Mouse (Mus musculus) kidney, adult 2 months (tissue): ENCODE measurements at regions not wholly inside any gene's neighbourhood (a gene's known extent, or its start where the extent isn't known, plus 50 kb on each side); places are given as distances from the start of the nearest gene placed in this dataset.

ENCODE experiments used
- DNase-seq: peaks from one replicate; pipeline ENCODE4 v3.0.0; 2021
- H3K27ac ChIP-seq: fragments of 200-500 bp; 2 replicates; pipeline ENCODE4 v1.5.1; 2012; ENCODE audit warnings: low read depth, low read length, control low read depth, inconsistent platforms; ENCODE audit not compliant: insufficient read depth
- H3K27me3 ChIP-seq: fragments of 200-500 bp; replicated peaks from 2 replicates; pipeline ENCODE4 v1.6.1; 2012; ENCODE audit warnings: mild to moderate bottlenecking, moderate library complexity, low read length, inconsistent platforms; ENCODE audit not compliant: control insufficient read depth, insufficient read depth
- H3K36me3 ChIP-seq: fragments of 200-500 bp; 2 replicates; pipeline ENCODE4 v1.6.1; 2012; ENCODE audit warnings: mild to moderate bottlenecking, moderate library complexity, low read length, inconsistent platforms; ENCODE audit not compliant: control insufficient read depth, insufficient read depth
- H3K4me1 ChIP-seq: fragments of 200-500 bp; 2 replicates; pipeline ENCODE4 v1.6.1; 2011; ENCODE audit warnings: low read length; ENCODE audit not compliant: control insufficient read depth, insufficient read depth
- H3K4me3 ChIP-seq: fragments of 200-500 bp; 2 replicates; pipeline ENCODE4 v1.5.1; 2011; ENCODE audit warnings: mild to moderate bottlenecking, low read depth, low read length, control low read depth; ENCODE audit not compliant: insufficient read depth
- CTCF ChIP-seq: fragments of 200-500 bp; conservative IDR thresholded peaks from 2 replicates; pipeline ENCODE4 v1.5.1; 2011; ENCODE audit warnings: low read depth, mild to moderate bottlenecking, control low read depth, low read length, moderate library complexity, mixed read lengths; ENCODE audit not compliant: insufficient read depth, insufficient read length
- POLR2A ChIP-seq: fragments of 200-500 bp; IDR thresholded peaks from one replicate; pipeline ENCODE4 v1.6.1; 2011; ENCODE audit warnings: low read depth, low read length, control low read depth
- WGBS: fragments of 180-500 bp; shearing (Covaris S2); methylation state at CpG from one replicate; pipeline ENCODE4 v1.1.7; 2018; 5-methylcytosine and 5-hydroxymethylcytosine counted together

DNA sequence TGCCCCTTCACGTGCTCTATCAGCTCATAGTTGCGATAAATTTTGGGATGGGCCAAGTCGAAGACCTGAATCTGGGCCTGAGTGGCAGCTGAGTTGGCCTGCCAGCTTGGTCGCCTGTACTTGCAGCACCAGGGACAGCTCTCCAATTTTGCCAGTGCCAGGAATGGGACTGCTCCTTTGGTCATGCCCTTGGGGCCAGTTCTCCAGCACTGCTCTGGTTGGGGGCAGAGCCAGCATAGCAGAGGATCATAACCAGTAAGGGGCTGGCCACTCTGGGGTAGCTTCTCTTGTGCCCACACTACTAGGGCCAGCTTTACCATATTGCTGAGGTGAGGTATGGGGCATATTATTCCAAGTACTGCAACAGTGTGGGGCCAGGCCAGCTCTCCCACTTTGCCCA, 397.0 kb upstream of the Cadm2 start:
- Histone ChIP-seq H3K36me3 (no peaks in the 10 kb centered on the region), H3K27ac (no peak overlapping the region), H3K4me3 (no peak overlapping the region), H3K27me3 (no peaks in the 10 kb centered on the region), H3K4me1 (no peaks in the 10 kb centered on the region)
- DNase-seq, result no peak
- no peak for TF ChIP-seq CTCF
- TF ChIP-seq POLR2A, result no peak
- WGBS, result 65% methylated on average over 4 of the region's 4 CpGs

DNA sequence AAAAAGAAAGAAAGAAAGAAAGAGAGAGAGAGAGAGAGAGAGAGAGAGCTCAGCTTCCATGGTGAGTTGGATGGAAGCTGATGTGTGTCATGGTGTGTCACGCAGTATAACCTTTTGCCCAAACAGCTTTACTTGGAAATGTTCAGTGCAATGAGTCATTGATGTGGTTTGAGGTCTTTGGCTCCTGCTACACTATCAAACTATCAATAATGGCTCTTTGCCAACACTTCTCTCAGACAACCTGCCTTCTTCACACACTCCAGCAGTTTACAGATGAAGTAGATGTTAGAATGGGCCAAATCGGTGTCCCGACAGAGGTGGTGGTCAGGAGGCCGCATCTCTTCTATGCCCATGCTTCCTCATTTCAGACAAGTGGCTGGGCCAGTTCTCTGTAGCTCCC, 369.0 kb upstream of the Cadm2 start:
- no peak for DNase-seq
- Histone ChIP-seq H3K4me3 (no peak overlapping the region), H3K27me3 (no peaks in the 10 kb centered on the region), H3K36me3 (no peaks in the 10 kb centered on the region), H3K4me1 (no peaks in the 10 kb centered on the region), H3K27ac (no peak overlapping the region)
- TF ChIP-seq CTCF, result no peak
- no peak for TF ChIP-seq POLR2A
- 88% methylated on average over 4 of the region's 4 CpGs for WGBS

DNA sequence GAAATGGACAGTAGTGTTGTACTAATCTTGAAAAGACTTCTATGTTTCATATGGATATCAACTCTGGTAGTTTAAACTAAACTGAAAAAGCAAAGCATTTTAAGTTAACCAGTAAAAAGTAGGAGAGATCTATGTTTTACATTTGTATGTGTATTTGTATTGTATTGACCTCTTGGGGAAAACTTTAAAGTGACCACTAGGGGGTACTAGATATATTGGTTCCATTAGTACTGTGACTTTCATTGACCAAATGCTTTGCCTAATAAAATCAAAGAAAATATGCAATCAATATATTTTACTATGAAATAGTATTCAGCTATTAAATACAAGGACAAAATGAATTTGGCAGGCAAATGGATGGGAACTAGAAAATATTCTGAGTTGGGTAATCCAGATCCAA, 355.9 kb upstream of the Cadm2 start:
- H3K4me3 ChIP-seq, result no peak overlapping the region
- TF ChIP-seq POLR2A (no peak), CTCF (no peak)
- H3K27ac ChIP-seq, result no peak overlapping the region
- H3K4me1 ChIP-seq, result no peaks in the 10 kb centered on the region
- H3K27me3 ChIP-seq, result no peaks in the 10 kb centered on the region
- DNase-seq, result no peak
- H3K36me3 ChIP-seq, result no peaks in the 10 kb centered on the region

DNA sequence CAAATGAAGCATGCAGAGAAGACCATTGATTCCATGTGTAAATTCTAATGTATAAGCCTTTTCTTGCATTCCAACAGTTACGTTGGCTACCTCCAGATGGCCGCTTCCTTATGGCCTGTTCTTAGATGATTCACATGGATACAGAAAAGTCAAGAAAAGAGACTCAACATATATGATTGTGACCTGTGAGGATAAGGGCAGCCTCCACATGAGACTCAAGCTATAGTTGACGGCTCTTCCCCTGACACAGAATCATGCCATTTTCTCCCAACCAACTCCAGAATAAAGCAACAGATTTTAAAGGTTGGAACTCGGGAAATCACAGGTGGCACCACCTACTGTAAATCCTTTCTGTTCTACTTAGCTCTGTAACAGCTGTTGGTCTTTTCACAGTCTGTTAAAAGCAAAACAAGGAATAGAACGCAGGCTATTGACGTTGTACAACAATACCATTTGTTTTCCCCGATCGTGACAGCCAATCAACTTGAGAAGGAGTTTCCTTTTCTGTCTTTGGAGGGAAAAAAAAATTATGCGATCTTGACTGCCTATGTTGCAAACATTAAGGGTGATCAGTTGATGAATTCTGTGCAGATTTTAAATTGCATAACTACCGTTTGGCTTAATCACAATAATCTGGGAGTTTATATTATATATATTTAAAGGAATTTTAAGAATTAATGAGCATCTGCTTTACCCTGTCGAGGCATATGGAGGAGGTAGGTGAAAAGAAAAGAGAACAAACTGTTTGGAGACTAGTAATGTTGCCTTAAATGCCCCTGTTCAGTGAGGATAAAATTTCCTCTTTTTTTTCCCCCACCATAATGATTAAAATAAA, 347.8 kb upstream of the Cadm2 start:
- WGBS, result 79% methylated on average over 11 of the region's 11 CpGs
- TF ChIP-seq CTCF, result no peak
- TF ChIP-seq POLR2A, result no peak
- Histone ChIP-seq H3K4me1 (no peaks in the 10 kb centered on the region), H3K36me3 (no peaks in the 10 kb centered on the region), H3K27me3 (no peaks in the 10 kb centered on the region), H3K4me3 (no peak overlapping the region), H3K27ac (no peak overlapping the region)
- DNase-seq, result no peak

DNA sequence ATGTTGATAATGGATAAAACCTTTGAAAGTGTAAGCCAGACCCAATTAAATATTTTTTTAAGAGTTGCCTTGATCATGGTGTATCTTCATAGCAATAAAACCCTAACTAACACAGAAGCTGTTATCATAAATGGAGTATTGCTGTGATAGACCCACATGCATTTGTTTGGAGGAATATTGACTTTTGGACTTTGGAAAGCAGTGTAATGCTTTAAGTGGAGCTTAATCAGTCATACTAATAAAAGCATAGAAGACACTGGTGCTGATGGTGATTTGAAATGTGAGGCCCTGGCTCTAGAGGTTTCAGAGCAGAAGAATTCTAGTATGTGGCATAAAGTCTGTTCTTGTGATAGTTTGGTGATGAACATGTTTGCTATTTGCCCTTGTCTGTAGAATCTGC, 328.4 kb upstream of the Cadm2 start:
- H3K4me1 ChIP-seq, result no peaks in the 10 kb centered on the region
- no peak overlapping the region for H3K4me3 ChIP-seq
- H3K36me3 ChIP-seq, result no peaks in the 10 kb centered on the region
- no peak for DNase-seq
- TF ChIP-seq CTCF (no peak), POLR2A (no peak)
- H3K27ac ChIP-seq, result no peak overlapping the region
- no peaks in the 10 kb centered on the region for H3K27me3 ChIP-seq

DNA sequence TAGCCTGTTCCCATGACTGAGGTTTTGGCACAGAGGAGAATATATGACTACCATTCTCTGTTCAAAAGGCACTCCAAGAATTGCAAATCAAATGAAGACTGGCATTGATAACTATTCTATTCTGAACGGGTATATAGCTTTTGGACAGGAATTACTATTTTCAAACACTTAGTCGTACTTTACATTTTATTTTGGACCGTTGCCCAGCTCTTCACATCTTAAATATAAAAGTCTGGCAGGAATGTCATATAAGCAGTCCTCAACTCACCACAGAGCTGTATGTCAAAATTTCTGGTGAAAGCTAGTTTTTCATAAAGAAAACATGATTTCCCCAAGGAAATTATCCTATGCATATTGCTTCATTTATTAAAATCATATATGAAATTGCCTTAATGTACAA, 323.7 kb upstream of the Cadm2 start:
- Histone ChIP-seq H3K36me3 (no peaks in the 10 kb centered on the region), H3K4me1 (no peaks in the 10 kb centered on the region), H3K4me3 (no peak overlapping the region), H3K27ac (no peak overlapping the region), H3K27me3 (no peaks in the 10 kb centered on the region)
- TF ChIP-seq CTCF, result no peak
- no peak for TF ChIP-seq POLR2A
- DNase-seq, result no peak
- 68% methylated on average over 3 of the region's 3 CpGs for WGBS

DNA sequence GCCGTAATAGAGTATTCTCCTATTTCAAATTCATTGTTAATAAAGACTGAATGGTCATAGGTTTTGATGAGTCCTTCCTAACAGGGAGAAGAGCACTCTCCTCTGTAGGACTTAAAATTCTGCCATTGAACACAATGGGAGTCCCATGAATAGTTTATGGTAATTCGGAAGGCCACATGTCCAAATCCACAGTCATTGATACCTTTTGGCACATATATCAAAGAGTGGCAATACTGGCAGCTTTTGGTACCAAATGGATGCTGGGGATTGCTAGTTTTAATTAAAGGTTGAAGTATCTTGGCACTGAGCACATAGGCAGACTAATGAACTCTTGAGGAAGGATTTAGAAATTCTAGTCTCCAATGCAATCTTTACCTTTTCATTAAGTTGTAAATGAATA, 298.5 kb upstream of the Cadm2 start:
- TF ChIP-seq POLR2A (no peak), CTCF (no peak)
- Histone ChIP-seq H3K4me1 (no peaks in the 10 kb centered on the region), H3K4me3 (no peak overlapping the region), H3K27ac (no peak overlapping the region), H3K27me3 (no peaks in the 10 kb centered on the region), H3K36me3 (no peaks in the 10 kb centered on the region)
- no peak for DNase-seq
- 85% methylated on average over 2 of the region's 2 CpGs for WGBS
